Mouse (Mus musculus) neural tube, embryonic 12.5 days (tissue): ENCODE measurements around the gene Fcmr. TPM values are rescaled to one million over a fixed set of nuclear protein-coding genes. Genes with fewer than 3 reads are reported as not detected.

Experiments used
- ATAC-seq: fragments of 200-750 bp; cut with Nextera tagmentation; 2 replicates; pipeline ENCODE4 v1.8.0; 2017; ENCODE audit warnings: low read depth, mild to moderate bottlenecking, moderate TSS enrichment, moderate library complexity; ENCODE audit not compliant: low FRiP score
- H3K27ac ChIP-seq: fragments of 300-500 bp; sonication (generic); 2 replicates; pipeline ENCODE4 v1.5.1; 2016
- H3K27me3 ChIP-seq: fragments of 300-500 bp; sonication (generic); replicated peaks from 2 replicates; pipeline ENCODE4 v1.6.1; 2016; ENCODE audit warnings: mild to moderate bottlenecking
- H3K36me3 ChIP-seq: fragments of 300-500 bp; sonication (generic); 2 replicates; pipeline ENCODE4 v1.6.1; 2016; ENCODE audit warnings: mild to moderate bottlenecking
- H3K4me1 ChIP-seq: fragments of 300-500 bp; sonication (generic); 2 replicates; pipeline ENCODE4 v1.6.1; 2016
- H3K4me2 ChIP-seq: fragments of 300-500 bp; sonication (generic); replicated peaks from 2 replicates; pipeline ENCODE4 v1.6.1; 2016; ENCODE audit warnings: mild to moderate bottlenecking
- H3K4me3 ChIP-seq: fragments of 300-500 bp; sonication (generic); 2 replicates; pipeline ENCODE4 v1.5.1; 2016
- H3K9ac ChIP-seq: fragments of 300-500 bp; sonication (generic); 2 replicates; pipeline ENCODE4 v1.6.1; 2016; ENCODE audit warnings: mild to moderate bottlenecking
- H3K9me3 ChIP-seq: fragments of 300-500 bp; sonication (generic); 2 replicates; pipeline ENCODE4 v1.6.1; 2016; ENCODE audit warnings: mild to moderate bottlenecking
- WGBS: fragments of 180-500 bp; shearing (Covaris S2); methylation state at CpG from one replicate; pipeline ENCODE4 v1.1.7; 2016; 5-methylcytosine and 5-hydroxymethylcytosine counted together
- polyA plus RNA-seq: library from polyadenylated mRNA; unstranded; fragments of >200 nt; fragmentation: Nextera tagmentation; extraction: Ambion mirVana; gene quantifications from 2 replicates; pipeline ENCODE4 v1.2.1, GENCODE M21; 2016

The Fcmr gene
- polyA plus RNA-seq, 1 experiment from 2014 or later: not detected

- WGBS: 62% methylated on average over 6 of the region's 6 CpGs
- H3K36me3 ChIP-seq: no peaks in the 10 kb centered on the region
- H3K9me3 ChIP-seq: no peaks in the 10 kb centered on the region
- no peak overlapping the region for H3K9ac ChIP-seq
- H3K27ac ChIP-seq: no peak overlapping the region
- H3K27me3 ChIP-seq: no peaks in the 10 kb centered on the region
- H3K4me1 ChIP-seq: no peaks in the 10 kb centered on the region
- no peak overlapping the region for H3K4me3 ChIP-seq
- ATAC-seq: no peak
- no peak overlapping the region for H3K4me2 ChIP-seq
Observed at GRCm38 (mm10) chr1:130838288-130838687, 27.2 kb upstream of the Fcmr start.

- no peak overlapping the region for H3K4me3 ChIP-seq
- no peaks in the 10 kb centered on the region for H3K27me3 ChIP-seq
- 75% methylated on average over 8 of the region's 8 CpGs for WGBS
- H3K9me3 ChIP-seq: no peaks in the 10 kb centered on the region
- no peaks in the 10 kb centered on the region for H3K4me1 ChIP-seq
- no peak for ATAC-seq
- no peaks in the 10 kb centered on the region for H3K36me3 ChIP-seq
- no peak overlapping the region for H3K4me2 ChIP-seq
- no peak overlapping the region for H3K9ac ChIP-seq
- H3K27ac ChIP-seq: no peak overlapping the region
Observed at GRCm38 (mm10) chr1:130840599-130841379, 24.7 kb upstream of the Fcmr start.

GRCm38 (mm10) chr1:130841621-130842020, 23.8 kb upstream of the Fcmr start:
- Histone ChIP-seq H3K4me3 (no peak overlapping the region), H3K4me1 (no peaks in the 10 kb centered on the region), H3K4me2 (no peak overlapping the region), H3K9me3 (no peaks in the 10 kb centered on the region), H3K9ac (no peak overlapping the region), H3K36me3 (no peaks in the 10 kb centered on the region), H3K27ac (no peak overlapping the region), H3K27me3 (no peaks in the 10 kb centered on the region)
- 86% methylated on average over 7 of the region's 7 CpGs for WGBS
- no peak for ATAC-seq

- no peaks in the 10 kb centered on the region for H3K36me3 ChIP-seq
- H3K9me3 ChIP-seq: no peaks in the 10 kb centered on the region
- no peak for ATAC-seq
- no peak overlapping the region for H3K27ac ChIP-seq
- no peaks in the 10 kb centered on the region for H3K4me1 ChIP-seq
- WGBS: 92% methylated on average over 7 of the region's 7 CpGs
- H3K27me3 ChIP-seq: no peaks in the 10 kb centered on the region
- H3K9ac ChIP-seq: no peak overlapping the region
- no peak overlapping the region for H3K4me2 ChIP-seq
- no peak overlapping the region for H3K4me3 ChIP-seq
Observed at GRCm38 (mm10) chr1:130844516-130844915, 21.0 kb upstream of the Fcmr start.

GRCm38 (mm10) chr1:130849530-130850214, 15.8 kb upstream of the Fcmr start:
- no peak for ATAC-seq
- H3K9ac ChIP-seq: no peak overlapping the region
- WGBS: 88% methylated on average over 10 of the region's 10 CpGs
- H3K9me3 ChIP-seq: no peaks in the 10 kb centered on the region
- H3K4me3 ChIP-seq: no peak overlapping the region
- no peaks in the 10 kb centered on the region for H3K4me1 ChIP-seq
- no peaks in the 10 kb centered on the region for H3K36me3 ChIP-seq
- H3K4me2 ChIP-seq: no peak overlapping the region
- H3K27me3 ChIP-seq: no peaks in the 10 kb centered on the region
- no peak overlapping the region for H3K27ac ChIP-seq

- Histone ChIP-seq H3K4me3 (no peak overlapping the region), H3K4me2 (no peak overlapping the region), H3K4me1 (no peaks in the 10 kb centered on the region), H3K36me3 (no peaks in the 10 kb centered on the region), H3K27me3 (no peaks in the 10 kb centered on the region), H3K27ac (no peak overlapping the region), H3K9me3 (no peaks in the 10 kb centered on the region), H3K9ac (no peak overlapping the region)
- ATAC-seq: no peak
- 95% methylated on average over 5 of the region's 5 CpGs for WGBS
Observed at GRCm38 (mm10) chr1:130850405-130850804, 15.1 kb upstream of the Fcmr start.

GRCm38 (mm10) chr1:130854819-130855218, 10.7 kb upstream of the Fcmr start:
- Histone ChIP-seq H3K9ac (no peak overlapping the region), H3K9me3 (no peaks in the 10 kb centered on the region), H3K27me3 (no peaks in the 10 kb centered on the region), H3K27ac (no peak overlapping the region), H3K4me1 (no peaks in the 10 kb centered on the region), H3K4me2 (no peak overlapping the region), H3K36me3 (no peaks in the 10 kb centered on the region), H3K4me3 (no peak overlapping the region)
- WGBS: 87% methylated on average over 9 of the region's 9 CpGs
- no peak for ATAC-seq

GRCm38 (mm10) chr1:130855723-130856122, 9.7 kb upstream of the Fcmr start:
- Histone ChIP-seq H3K9ac (no peak overlapping the region), H3K9me3 (no peaks in the 10 kb centered on the region), H3K27me3 (no peaks in the 10 kb centered on the region), H3K4me3 (no peak overlapping the region), H3K4me2 (no peak overlapping the region), H3K4me1 (no peaks in the 10 kb centered on the region), H3K27ac (no peak overlapping the region), H3K36me3 (no peaks in the 10 kb centered on the region)
- WGBS: 90% methylated on average over 2 of the region's 2 CpGs
- no peak for ATAC-seq

- Histone ChIP-seq H3K9ac (no peak overlapping the region), H3K36me3 (no peaks in the 10 kb centered on the region), H3K27me3 (no peaks in the 10 kb centered on the region), H3K4me3 (no peak overlapping the region), H3K27ac (no peak overlapping the region), H3K4me2 (no peak overlapping the region), H3K4me1 (no peaks in the 10 kb centered on the region), H3K9me3 (no peaks in the 10 kb centered on the region)
- WGBS: 94% methylated on average over 4 of the region's 4 CpGs
- no peak for ATAC-seq
Observed at GRCm38 (mm10) chr1:130857456-130857855, 8.0 kb upstream of the Fcmr start.

- no peak for ATAC-seq
- H3K27ac ChIP-seq: no peak overlapping the region
- 83% methylated on average over 4 of the region's 4 CpGs for WGBS
- no peaks in the 10 kb centered on the region for H3K27me3 ChIP-seq
- H3K9me3 ChIP-seq: no peaks in the 10 kb centered on the region
- H3K4me1 ChIP-seq: no peaks in the 10 kb centered on the region
- no peak overlapping the region for H3K4me2 ChIP-seq
- no peak overlapping the region for H3K9ac ChIP-seq
- no peak overlapping the region for H3K4me3 ChIP-seq
- H3K36me3 ChIP-seq: no peaks in the 10 kb centered on the region
Observed at GRCm38 (mm10) chr1:130864238-130864637, 1.2 kb upstream of the Fcmr start.

GRCm38 (mm10) chr1:130864741-130865140, 728 bp upstream of the Fcmr start:
- Histone ChIP-seq H3K9ac (no peak overlapping the region), H3K4me3 (no peak overlapping the region), H3K4me2 (no peak overlapping the region), H3K27me3 (no peaks in the 10 kb centered on the region), H3K36me3 (no peaks in the 10 kb centered on the region), H3K27ac (no peak overlapping the region), H3K9me3 (no peaks in the 10 kb centered on the region), H3K4me1 (no peaks in the 10 kb centered on the region)
- no peak for ATAC-seq
- WGBS: 93% methylated on average over 5 of the region's 5 CpGs

- no peak overlapping the region for H3K9ac ChIP-seq
- no peak for ATAC-seq
- H3K27me3 ChIP-seq: peaks cover 4% of the 10 kb centered on the region
- no peak overlapping the region for H3K4me3 ChIP-seq
- no peaks in the 10 kb centered on the region for H3K9me3 ChIP-seq
- H3K4me2 ChIP-seq: no peak overlapping the region
- H3K4me1 ChIP-seq: no peaks in the 10 kb centered on the region
- WGBS: 98% methylated on average over 2 of the region's 2 CpGs
- no peaks in the 10 kb centered on the region for H3K36me3 ChIP-seq
- H3K27ac ChIP-seq: no peak overlapping the region
Observed at GRCm38 (mm10) chr1:130872912-130873311, 7.4 kb downstream of the Fcmr start.

- Histone ChIP-seq H3K27me3 (peaks cover 21% of the 10 kb centered on the region), H3K9me3 (no peaks in the 10 kb centered on the region), H3K36me3 (no peaks in the 10 kb centered on the region), H3K4me2 (no peak overlapping the region), H3K4me1 (peaks cover 6% of the 10 kb centered on the region; the same call in 1 of the 2 replicates), H3K9ac (no peak overlapping the region), H3K4me3 (no peak overlapping the region), H3K27ac (no peak overlapping the region)
- WGBS: 43% methylated on average over 3 of the region's 3 CpGs
- ATAC-seq: no peak
Observed at GRCm38 (mm10) chr1:130875139-130875538, 9.7 kb downstream of the Fcmr start.
